20 mouse cellular contexts compared by ENCODE assay signal in genomic region chr7:122800821-122801220, GRCm38 (mm10).
A peak's percentile ranks its signal among the peaks of the same experiment; 100 is the strongest.
DNase-seq lines count a peak whose midpoint lies in the region; TF ChIP-seq lines count a peak whose summit lies in the region.
"Had no signal": no experiment of that assay in that cellular context is flagged by ENCODE, and none has a peak within 500 bp of the region (broad histone marks: within the 10 kb centered on the region; RNA-seq: fewer than 3 reads in every experiment).

No protein-coding gene starts in this region.

- no peak overlapping the region for H3K4me3 ChIP-seq in heart, embryonic 10.5 days
- H3K4me3 ChIP-seq: embryonic facial prominence, embryonic 12.5 days; embryonic facial prominence, embryonic 15.5 days; heart, embryonic 12.5 days; heart, embryonic 15.5 days; hindbrain, embryonic 10.5 days; hindbrain, embryonic 13.5 days had no signal

- no peak overlapping the region for H3K27ac ChIP-seq in heart, embryonic 10.5 days
- H3K27ac ChIP-seq: embryonic facial prominence, embryonic 12.5 days; embryonic facial prominence, embryonic 15.5 days; heart, embryonic 15.5 days; hindbrain, embryonic 10.5 days; hindbrain, embryonic 13.5 days had no signal

- no peaks in the 10 kb centered on the region for H3K27me3 ChIP-seq in heart, embryonic 10.5 days (ENCODE audit: insufficient read depth, poor library complexity, severe bottlenecking)
- H3K27me3 ChIP-seq: embryonic facial prominence, embryonic 12.5 days; embryonic facial prominence, embryonic 15.5 days; heart, embryonic 12.5 days; heart, embryonic 15.5 days; hindbrain, embryonic 13.5 days had no signal

- H3K36me3 ChIP-seq in heart, embryonic 10.5 days, result no peaks in the 10 kb centered on the region
- H3K36me3 ChIP-seq: embryonic facial prominence, embryonic 12.5 days; embryonic facial prominence, embryonic 15.5 days; heart, embryonic 12.5 days; heart, embryonic 15.5 days; hindbrain, embryonic 10.5 days; hindbrain, embryonic 13.5 days had no signal

- intact Hi-C loops in left cerebral cortex, postnatal 4 days (cut with DNase I), result no loop called here

- no peaks in the 10 kb centered on the region for H3K4me1 ChIP-seq in heart, embryonic 10.5 days
- H3K4me1 ChIP-seq: embryonic facial prominence, embryonic 12.5 days; embryonic facial prominence, embryonic 15.5 days; heart, embryonic 12.5 days; hindbrain, embryonic 10.5 days had no signal

- TF ChIP-seq CTCF in brain, embryonic 14.5 days (IDR thresholded peaks at IDR 0.05; ENCODE audit: borderline replicate concordance, extremely low read depth, insufficient read depth, insufficient read length), result no peak

- DNase-seq in cerebellum, postnatal 10 days, result peak; percentile 59 to 64
- DNase-seq in cerebellum, postnatal 4 days (ENCODE audit: low spot score in 2 of 2), result no peak
- DNase-seq in heart, adult 11 months, result peak; percentile 41
- no peak for DNase-seq in heart, embryonic 10.5 days (ENCODE audit: low spot score)
- DNase-seq in left cerebral cortex, postnatal 4 days, result peak; percentile 24
- no peak for DNase-seq in left cerebral cortex, adult 9 months (ENCODE audit: low spot score in 2 of 2)
- DNase-seq in brain, embryonic 14.5 days (ENCODE audit: low read depth), result peak; percentile 40
- DNase-seq: adrenal gland, adult 8-10 months; adrenal gland, postnatal 25 days; cerebellum, adult 2 months; cerebellum, adult 9-11 months; gastrocnemius, postnatal 10 days; gastrocnemius, postnatal 36 days; heart, postnatal 36 days had no signal

- WGBS in heart, embryonic 10.5 days, result 79% methylated on average over 2 of the region's 2 CpGs

- TF ChIP-seq POLR2A in brain, embryonic 14.5 days (IDR thresholded peaks at IDR 0.05; ENCODE audit: borderline replicate concordance, extremely low read depth, insufficient read depth, insufficient read length, poor library complexity, severe bottlenecking), result no peak

- H3K9me3 ChIP-seq in heart, embryonic 10.5 days, result no peaks in the 10 kb centered on the region
- H3K9me3 ChIP-seq: embryonic facial prominence, embryonic 12.5 days; embryonic facial prominence, embryonic 15.5 days; heart, embryonic 15.5 days; hindbrain, embryonic 10.5 days; hindbrain, embryonic 13.5 days had no signal

Comparison
In these comparisons a context has a peak if more than half of its experiments do, and no peak if none do; other contexts are left out.
1. DNase-seq: peak in cerebellum, postnatal 10 days (2 of 2), heart, adult 11 months (single experiment), left cerebral cortex, postnatal 4 days (single experiment) and brain, embryonic 14.5 days (single experiment); none in cerebellum, postnatal 4 days (0 of 2), heart, embryonic 10.5 days (single experiment) and left cerebral cortex, adult 9 months (0 of 2).